ENCODE assay signal across 8 mouse cellular contexts in the genomic region with DNA sequence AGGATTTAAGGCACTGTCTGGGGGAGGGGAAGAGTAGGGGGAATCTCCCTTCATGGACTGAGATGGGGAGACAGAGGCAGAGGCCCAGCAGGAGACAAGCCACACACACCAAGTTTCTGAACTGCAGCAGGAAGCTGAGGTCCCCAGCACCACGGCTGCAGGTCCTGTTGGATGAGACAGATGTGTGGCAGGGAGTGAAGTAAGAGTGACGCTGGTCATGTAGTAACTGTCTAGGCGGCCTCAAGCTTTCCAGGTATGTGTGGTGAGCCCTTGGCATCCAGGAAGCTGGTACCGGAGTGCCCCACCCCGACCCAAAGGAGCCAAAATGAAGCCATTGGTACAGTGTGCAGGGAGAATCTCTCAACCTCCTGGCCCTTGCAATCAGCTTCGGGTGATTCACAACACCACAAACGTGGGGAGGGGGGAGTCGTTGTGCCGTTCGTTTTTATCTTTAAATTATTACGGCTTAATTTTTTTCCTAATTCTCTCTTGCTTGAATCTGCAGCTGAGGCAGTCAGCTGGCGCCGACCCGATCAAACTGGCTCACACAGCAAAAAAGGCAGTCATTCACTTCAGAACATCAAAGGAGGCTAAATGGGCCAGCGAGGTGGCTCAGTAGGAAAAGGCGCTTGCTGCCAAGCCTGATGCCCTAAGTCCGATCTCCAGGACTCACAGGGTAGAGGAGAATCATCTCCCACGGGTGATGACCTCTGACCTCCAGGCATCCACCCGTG. TPM values are rescaled to one million over a fixed set of nuclear protein-coding genes. Genes with fewer than 3 reads are reported as not detected.
A peak's percentile ranks its signal among the peaks of the same experiment; 100 is the strongest.
DNase-seq lines count a peak whose midpoint lies in the region; ATAC-seq and TF ChIP-seq lines count a peak whose summit lies in the region.

No protein-coding gene starts in this region.

- no peaks in the 10 kb centered on the region for H3K9me3 ChIP-seq in kidney, postnatal 0 days (replicated peaks; ENCODE audit: low read length)
- no peaks in the 10 kb centered on the region for H3K9me3 ChIP-seq in megakaryocyte, embryonic 14.5 days

- no peak for DNase-seq in kidney, postnatal 0 days (ENCODE audit: low spot score)
- no peak for DNase-seq in kidney, postnatal 14 days
- DNase-seq in embryo, embryonic 10.5 days (ENCODE audit: low spot score): peak; percentile 42
- DNase-seq in cerebellum, adult 8-10 months: no peak
- no peak for DNase-seq in cerebellum, adult 18-20 months
- DNase-seq in left cerebral cortex, adult 8-10 months (ENCODE audit: low spot score in 2 of 2): no peak

- peaks cover 28% of the 10 kb centered on the region; the same call in 1 of the 2 replicates for H3K4me1 ChIP-seq in kidney, postnatal 0 days (replicated peaks; ENCODE audit: insufficient read depth, low read length)
- H3K4me1 ChIP-seq in megakaryocyte, embryonic 14.5 days: peaks cover 66% of the 10 kb centered on the region

- no peak for ATAC-seq in kidney, postnatal 0 days (replicated peaks; ENCODE audit: low FRiP score, low read depth)
- ATAC-seq in granulocyte monocyte progenitor cell, adult 5-6 weeks (replicated peaks; ENCODE audit: poor library complexity, severe bottlenecking): peak; percentile 44

- 0 out of 2 replicates have a peak overlapping the region, but pooled peaks have one; percentile 32 for H3K27ac ChIP-seq in kidney, postnatal 0 days

- H3K36me3 ChIP-seq in kidney, postnatal 0 days (ENCODE audit: insufficient read depth, low read length): no peaks in the 10 kb centered on the region
- H3K36me3 ChIP-seq in megakaryocyte, embryonic 14.5 days (replicated peaks; ENCODE audit: low read length): no peaks in the 10 kb centered on the region

- no peaks in the 10 kb centered on the region for H3K27me3 ChIP-seq in kidney, postnatal 0 days (ENCODE audit: insufficient read depth, low read length)
- peaks cover 81% of the 10 kb centered on the region for H3K27me3 ChIP-seq in megakaryocyte, embryonic 14.5 days (replicated peaks)

- TF ChIP-seq CTCF in kidney, postnatal 0 days (IDR thresholded peaks at IDR 0.05; ENCODE audit: low read depth): no peak

- 0 out of 2 replicates have a peak overlapping the region, but pooled peaks have one; percentile 0 for H3K4me3 ChIP-seq in kidney, postnatal 0 days (replicated peaks; ENCODE audit: low read depth, low read length)
- H3K4me3 ChIP-seq in megakaryocyte, embryonic 14.5 days (replicated peaks): peak overlapping the region; percentile 80

- peak overlapping the region; percentile 19; the same call in 1 of the 2 replicates for H3K9ac ChIP-seq in kidney, postnatal 0 days (ENCODE audit: low read depth, low read length)

- H3K4me2 ChIP-seq in kidney, postnatal 0 days (ENCODE audit: low read length): peak overlapping the region; percentile 51

- WGBS in kidney, postnatal 0 days: 14% methylated on average over 19 of the region's 19 CpGs

RNA-seq across cellular contexts. Expression of gene Tmem119, which starts 3.0 kb away (rescaled TPM):
- 37.3 and 40.4 TPM in 2 replicates for polyA plus RNA-seq in kidney, postnatal 0 days (2015; fragmentation: Nextera tagmentation; extraction: Ambion mirVana)
- 11.1 and 13.4 TPM in 2 replicates for total RNA-seq in granulocyte monocyte progenitor cell, adult 5-6 weeks (2014; fragmentation: Nextera tagmentation)
- 4.2 and 7.8 TPM in 2 replicates for total RNA-seq in granulocyte monocyte progenitor cell, adult 5-6 weeks (2017)
- 4.0 TPM in 1 of 2 replicates, not detected in the other for polyA plus RNA-seq in megakaryocyte, embryonic 14.5 days (2012; ENCODE audit: insufficient read depth, low replicate concordance)
- 10 to 100 TPM; 21.4 to 31.5 (median 25.0) TPM for total RNA-seq in left cerebral cortex, adult 8-10 months (2022)

RNA-seq across cellular contexts. Expression of gene Iscu, which starts 24.8 kb away (rescaled TPM):
- polyA plus RNA-seq in kidney, postnatal 0 days (2015; fragmentation: Nextera tagmentation; extraction: Ambion mirVana): 187 and 202 TPM in 2 replicates
- 81.9 and 100 TPM in 2 replicates for total RNA-seq in granulocyte monocyte progenitor cell, adult 5-6 weeks (2014; fragmentation: Nextera tagmentation)
- total RNA-seq in granulocyte monocyte progenitor cell, adult 5-6 weeks (2017): 101 and 111 TPM in 2 replicates
- 39.7 and 56.2 TPM in 2 replicates for polyA plus RNA-seq in megakaryocyte, embryonic 14.5 days (2012; ENCODE audit: insufficient read depth, low replicate concordance)
- total RNA-seq in left cerebral cortex, adult 8-10 months (2022): 100 to 1,000 TPM; 124 to 132 (median 128) TPM

RNA-seq across cellular contexts. Expression of gene Sart3, which starts 25.0 kb away (rescaled TPM):
- polyA plus RNA-seq in kidney, postnatal 0 days (2015; fragmentation: Nextera tagmentation; extraction: Ambion mirVana): 27.2 and 27.7 TPM in 2 replicates
- 29.2 and 29.7 TPM in 2 replicates for total RNA-seq in granulocyte monocyte progenitor cell, adult 5-6 weeks (2014; fragmentation: Nextera tagmentation)
- total RNA-seq in granulocyte monocyte progenitor cell, adult 5-6 weeks (2017): 31.1 and 38.5 TPM in 2 replicates
- 9.0 and 14.3 TPM in 2 replicates for polyA plus RNA-seq in megakaryocyte, embryonic 14.5 days (2012; ENCODE audit: insufficient read depth, low replicate concordance)
- 10 to 100 TPM; 38.2 to 43.8 (median 41.5) TPM for total RNA-seq in left cerebral cortex, adult 8-10 months (2022)

RNA-seq across cellular contexts. Expression of gene Selplg, which starts 35.1 kb away (rescaled TPM):
- polyA plus RNA-seq in kidney, postnatal 0 days (2015; fragmentation: Nextera tagmentation; extraction: Ambion mirVana): 2.1 and 2.4 TPM in 2 replicates
- total RNA-seq in granulocyte monocyte progenitor cell, adult 5-6 weeks (2014; fragmentation: Nextera tagmentation): 288 and 331 TPM in 2 replicates
- total RNA-seq in granulocyte monocyte progenitor cell, adult 5-6 weeks (2017): 99.4 and 109 TPM in 2 replicates
- polyA plus RNA-seq in megakaryocyte, embryonic 14.5 days (2012; ENCODE audit: insufficient read depth, low replicate concordance): 39.4 and 167 TPM in 2 replicates
- total RNA-seq in left cerebral cortex, adult 8-10 months (2022): 10 to 100 TPM; 26.2 to 60.3 (median 40.2) TPM
